Mouse (Mus musculus): ENCODE results near the gene Rpl4. TPM values are rescaled to one million over a fixed set of nuclear protein-coding genes. Genes with fewer than 3 reads are reported as not detected.
A peak's percentile ranks its signal among the peaks of the same experiment; 100 is the strongest.

Gene Rpl4
- total and polyA plus RNA-seq, 3 experiments: 1,956 to 4,069 (median 1,996) TPM

DNA sequence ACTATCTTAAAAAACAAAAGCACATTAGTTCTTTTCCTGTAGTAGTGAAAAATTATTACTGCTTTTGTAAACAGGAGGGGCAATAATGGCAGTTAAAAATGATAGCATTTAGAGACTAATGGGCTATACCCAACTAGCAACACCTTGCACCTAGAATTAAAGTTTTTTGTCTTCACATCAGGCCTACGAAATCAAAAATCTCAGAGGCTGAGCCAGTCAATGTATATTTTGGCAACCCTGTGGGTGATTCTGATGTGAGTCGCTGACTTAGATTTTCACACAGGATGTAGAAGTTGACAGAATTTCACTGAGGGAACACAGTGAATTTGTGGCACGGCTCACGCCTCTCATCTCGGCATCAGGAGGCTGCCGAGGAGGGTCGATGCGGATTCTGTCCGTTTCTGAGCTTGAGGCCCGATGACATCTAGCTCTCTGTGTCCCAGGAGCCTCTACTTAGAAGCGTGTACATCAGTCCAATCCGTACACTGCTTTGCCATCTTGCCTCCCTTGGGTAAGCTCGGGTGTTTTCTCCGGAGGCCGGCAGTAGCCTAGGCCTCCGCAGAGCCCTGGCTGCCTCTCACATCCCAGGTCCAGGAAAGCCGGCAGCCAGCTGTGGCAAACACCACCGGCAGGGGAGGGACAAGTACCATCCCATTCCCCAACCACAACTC is 895 bp upstream of the Rpl4 start:
- peak overlapping the region; percentile 78 for H3K9ac ChIP-seq (ENCODE audit: insufficient read depth, low read depth)
- dilution Hi-C loops (cut with MboI; ENCODE audit: extremely low pct_ligation_motif_present, extremely low pct_unique_long_range_greater_than_20kb, low sequenced_read_pairs): no loop called here
- no peaks in the 10 kb centered on the region for H3K9me3 ChIP-seq (replicated peaks; ENCODE audit: low read length)

GRCm38 (mm10) chr9:64173666-64174220 is 568 bp downstream of the Rpl4 start:
- no peak for DNase-seq (ENCODE audit: extremely low read depth)
- H3K79me2 ChIP-seq (replicated peaks; ENCODE audit: control insufficient read depth, extremely low read depth, insufficient read depth, poor library complexity, severe bottlenecking): peaks cover 75% of the 10 kb centered on the region
- peaks cover 0 to 38% of the 10 kb centered on the region in 2 experiments; a peak in 2 of 4 replicates for H3K4me1 ChIP-seq (ENCODE audit: control insufficient read depth in 1 of 2, insufficient read depth in 2 of 2)
- H3K27me3 ChIP-seq (replicated peaks): no peaks in the 10 kb centered on the region
- in situ Hi-C loops (cut with MboI; ENCODE audit: low pct_ligation_motif_present, low pct_unique_long_range_greater_than_20kb, low sequenced_read_pairs) (no loop called here), dilution Hi-C loops (cut with MboI; ENCODE audit: extremely low pct_ligation_motif_present, extremely low pct_unique_long_range_greater_than_20kb, low sequenced_read_pairs) (no loop called here)
- TF ChIP-seq MYC (IDR thresholded peaks at IDR 0.05; ENCODE audit: low read depth, low read length) (no peak; the same call in 1 of the 2 replicates), MXI1 (IDR thresholded peaks at IDR 0.05; ENCODE audit: low read depth, low read length) (peak; percentile 2; the same call in 1 of the 2 replicates), MAFK (IDR thresholded peaks at IDR 0.05; ENCODE audit: insufficient replicate concordance, low read length) (no peak), IRF4 (IDR thresholded peaks at IDR 0.05; ENCODE audit: low read depth, low read length) (no peak), PAX5 (IDR thresholded peaks at IDR 0.05; ENCODE audit: low read length) (no peak)
- H3K27ac ChIP-seq (ENCODE audit: insufficient read depth, low read depth): no peak overlapping the region; the same call in 1 of the 2 replicates
- H3K4me2 ChIP-seq (ENCODE audit: insufficient read depth, low read depth, poor library complexity, severe bottlenecking): peak overlapping the region; percentile 55
- H3K4me3 ChIP-seq (replicated peaks in 1 of 3; ENCODE audit: low read depth in 2 of 3, low read length in 2 of 3, poor library complexity in 1 of 3): peak overlapping the region; percentile 84 to 96 (median 91)
- no peaks in the 10 kb centered on the region for H3K9me3 ChIP-seq (replicated peaks; ENCODE audit: low read length)
- peaks cover 36 to 51% of the 10 kb centered on the region in 2 experiments for H3K36me3 ChIP-seq (replicated peaks in 1 of 2; ENCODE audit: control insufficient read depth in 1 of 2, insufficient read depth in 1 of 2, low read length in 1 of 2)
- H3K9ac ChIP-seq (ENCODE audit: insufficient read depth, low read depth): peak overlapping the region; percentile 93

More for the DNA sequence above, 895 bp upstream of the Rpl4 start:
- DNase-seq (ENCODE audit: extremely low read depth): no peak
- TF ChIP-seq E2F4 (IDR thresholded peaks at IDR 0.05; ENCODE audit: insufficient replicate concordance, low read depth, low read length): no peak
- TF ChIP-seq NRF1 (IDR thresholded peaks at IDR 0.05; ENCODE audit: low read depth, low read length): no peak
- no peak for TF ChIP-seq USF2 (conservative IDR thresholded peaks at IDR 0.05; ENCODE audit: low read depth, low read length)
- TF ChIP-seq CHD1 (IDR thresholded peaks at IDR 0.05; ENCODE audit: low read depth, low read length): peak; percentile 71; the same call in 1 of the 2 replicates
- TF ChIP-seq RCOR1 (conservative IDR thresholded peaks at IDR 0.05; ENCODE audit: low read depth, low read length): no peak
- no peak for TF ChIP-seq TCF12 (IDR thresholded peaks at IDR 0.05; ENCODE audit: low read depth, low read length)
- H3K4me3 ChIP-seq (replicated peaks in 1 of 3; ENCODE audit: low read depth in 2 of 3, low read length in 2 of 3, poor library complexity in 1 of 3): peak overlapping the region; percentile 91 to 96 (median 92)
- H3K79me2 ChIP-seq (replicated peaks; ENCODE audit: control insufficient read depth, extremely low read depth, insufficient read depth, poor library complexity, severe bottlenecking): peaks cover 71% of the 10 kb centered on the region
- H3K4me1 ChIP-seq (ENCODE audit: control insufficient read depth in 1 of 2, insufficient read depth in 2 of 2): peaks cover 0 to 35% of the 10 kb centered on the region in 2 experiments; a peak in 2 of 4 replicates
- in situ Hi-C loops (cut with MboI; ENCODE audit: low pct_ligation_motif_present, low pct_unique_long_range_greater_than_20kb, low sequenced_read_pairs): no loop called here
- peak overlapping the region; percentile 98; the same call in 1 of the 2 replicates for H3K4me2 ChIP-seq (ENCODE audit: insufficient read depth, low read depth, poor library complexity, severe bottlenecking)
- peak overlapping the region; percentile 76 for H3K27ac ChIP-seq (ENCODE audit: insufficient read depth, low read depth)
- no peaks in the 10 kb centered on the region for H3K27me3 ChIP-seq (replicated peaks)
- H3K36me3 ChIP-seq (replicated peaks in 1 of 2; ENCODE audit: control insufficient read depth in 1 of 2, insufficient read depth in 1 of 2, low read length in 1 of 2): peaks cover 26 to 53% of the 10 kb centered on the region in 2 experiments
